Mouse (Mus musculus) layer of hippocampus, adult 8-10 months (tissue): ENCODE measurements around the gene Hmg20a. TPM values are rescaled to one million over a fixed set of nuclear protein-coding genes. Genes with fewer than 3 reads are reported as not detected.
A peak's percentile ranks its signal among the peaks of the same experiment; 100 is the strongest.

ENCODE experiments used
- DNase-seq, 2 experiments: peaks; one replicate each; pipeline ENCODE4 v3.0.0; 2022; ENCODE audit warnings: low spot score in 2 of 2
- total RNA-seq, 4 experiments: library from RNA; stranded (reverse); gene quantifications; 2 replicates each; pipeline ENCODE4 v1.2.4; 2022

Hmg20a gene
- total RNA-seq, 4 experiments from 2014 or later: 64.7 to 88.5 (median 75.6) TPM

DNA sequence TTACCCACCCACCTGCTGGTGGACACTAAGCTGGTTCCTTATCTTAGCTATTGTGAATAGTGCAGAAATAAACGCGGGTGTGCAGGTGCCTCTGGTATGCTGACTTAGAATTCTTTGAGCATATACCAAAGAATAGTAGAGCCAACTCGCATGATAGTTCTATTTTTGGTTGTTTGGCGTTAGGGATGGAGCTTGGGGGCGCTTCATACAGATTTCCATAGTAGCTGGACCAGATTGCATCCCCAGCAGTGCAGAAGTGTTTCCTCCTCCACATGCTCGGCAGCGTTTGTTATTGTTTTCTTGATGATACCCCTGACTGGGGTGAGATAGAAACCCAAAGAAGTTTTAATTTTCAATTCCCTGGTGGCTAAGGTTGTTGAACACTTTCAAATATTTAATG is 21.3 kb downstream of the Hmg20a start:
- DNase-seq: no peak

DNA sequence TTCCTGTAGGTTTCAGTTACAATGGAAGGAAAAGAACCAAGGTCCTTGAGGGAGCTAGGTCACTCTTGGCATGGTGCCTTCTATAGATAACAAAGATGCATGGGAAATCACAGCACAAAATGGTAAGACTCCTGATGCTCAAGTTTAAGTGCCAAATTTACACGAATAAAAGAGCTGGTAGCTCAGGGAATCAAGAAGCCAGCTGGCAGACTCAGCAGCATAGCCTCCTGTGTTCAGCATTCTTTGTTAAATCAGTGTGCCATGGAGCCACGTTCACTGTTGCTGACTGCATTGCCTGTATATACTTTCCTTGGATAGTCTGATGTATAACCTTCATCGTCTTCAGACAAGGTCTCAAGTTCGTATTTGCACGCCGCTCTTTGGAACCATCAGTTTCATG is 33.2 kb downstream of the Hmg20a start:
- DNase-seq: peak in 1 of 2 experiments; percentile 16

DNA sequence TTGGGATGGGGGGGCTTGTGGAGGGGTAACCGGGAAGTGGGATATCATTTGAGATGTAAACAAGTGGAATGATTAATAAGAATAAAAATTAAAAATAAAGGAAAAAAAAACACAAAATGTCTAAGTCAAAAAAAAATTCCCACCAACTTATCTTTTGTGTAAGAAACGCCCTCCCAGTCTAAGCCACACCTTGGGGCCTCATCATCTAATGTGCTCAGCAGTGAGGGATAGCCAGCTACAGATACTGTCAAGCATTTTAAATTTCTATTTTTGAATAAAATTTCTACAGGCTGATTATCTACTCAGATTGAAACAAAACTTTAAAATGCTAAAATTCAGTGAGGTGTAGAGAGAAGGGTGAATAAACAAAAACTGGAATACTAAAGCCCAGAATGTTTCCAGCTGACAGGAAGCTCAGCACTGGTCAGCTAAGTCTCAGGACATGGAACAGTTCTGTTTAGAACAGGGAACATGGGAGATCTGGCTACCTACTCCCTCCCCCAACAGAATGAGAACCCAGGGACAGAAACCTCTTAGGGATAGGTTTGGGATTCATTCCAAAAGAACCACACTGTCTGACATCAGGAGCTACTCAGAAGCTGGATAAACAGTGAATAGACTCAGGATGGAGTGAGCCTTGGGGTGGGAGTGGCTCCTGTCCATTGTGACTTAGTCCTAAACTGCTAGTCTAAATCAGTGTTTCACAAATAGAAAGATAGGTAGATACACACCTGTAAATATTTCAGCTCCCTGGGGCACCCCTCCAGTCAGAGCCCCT is 34.8 kb downstream of the Hmg20a start:
- DNase-seq: no peak

DNA sequence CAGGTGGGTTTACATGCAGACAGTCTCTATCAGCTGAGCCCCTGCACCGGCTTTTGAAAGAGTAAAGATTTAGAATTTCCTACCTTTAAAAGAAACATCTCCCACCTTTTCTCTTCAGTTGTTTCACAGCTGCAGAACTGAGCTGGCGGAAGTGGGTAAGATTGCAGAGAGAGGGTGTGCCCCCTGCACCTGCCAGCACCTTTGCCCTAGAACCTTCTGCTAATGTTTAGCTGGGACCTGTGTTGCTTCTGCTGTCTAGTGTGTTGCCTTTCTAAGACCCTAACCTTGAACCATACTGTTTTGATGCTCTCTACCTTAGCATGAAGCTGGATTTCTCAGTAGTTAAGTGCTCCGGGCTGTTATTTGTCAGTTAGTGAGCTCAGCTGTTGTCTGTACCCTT is 38.0 kb downstream of the Hmg20a start:
- no peak for DNase-seq

DNA sequence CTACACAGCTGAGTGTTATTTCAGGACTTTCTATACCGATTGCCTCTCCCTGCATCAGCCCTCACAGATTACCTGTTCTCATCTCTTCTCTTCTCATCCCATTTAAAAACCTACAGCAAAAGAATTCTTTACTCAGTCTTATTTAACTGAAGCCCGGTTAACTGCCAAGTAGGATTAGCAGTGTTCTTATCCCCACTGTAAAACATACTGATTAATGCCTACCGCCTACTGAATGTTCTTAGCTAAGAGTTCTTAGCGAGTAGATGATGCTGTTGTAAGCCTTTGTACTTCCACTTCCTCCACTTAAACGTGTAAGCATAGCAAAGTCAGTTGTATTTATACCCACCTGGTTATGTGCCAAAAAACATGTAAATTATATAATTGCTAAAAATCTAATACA is 42.6 kb downstream of the Hmg20a start:
- DNase-seq: no peak

DNA sequence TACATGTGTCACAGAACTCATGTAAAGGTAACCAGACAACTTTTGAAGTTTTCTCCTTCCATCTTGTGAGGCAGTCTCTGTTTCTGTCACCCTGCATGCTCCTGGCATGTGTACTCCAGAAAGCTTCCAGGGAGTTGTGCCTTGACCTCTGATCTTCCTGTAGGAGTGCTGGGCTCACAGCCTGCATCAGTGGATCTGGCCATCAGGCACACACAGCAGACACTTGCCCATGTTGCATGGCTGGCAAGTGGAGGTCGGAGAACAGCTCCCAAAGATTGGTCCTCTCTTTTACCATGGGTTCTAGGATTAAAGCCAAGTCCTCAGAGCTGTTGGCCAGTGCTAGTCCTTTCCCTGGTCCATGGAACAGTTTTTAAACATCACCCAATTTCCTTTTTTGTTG is 44.2 kb downstream of the Hmg20a start:
- no peak for DNase-seq

DNA sequence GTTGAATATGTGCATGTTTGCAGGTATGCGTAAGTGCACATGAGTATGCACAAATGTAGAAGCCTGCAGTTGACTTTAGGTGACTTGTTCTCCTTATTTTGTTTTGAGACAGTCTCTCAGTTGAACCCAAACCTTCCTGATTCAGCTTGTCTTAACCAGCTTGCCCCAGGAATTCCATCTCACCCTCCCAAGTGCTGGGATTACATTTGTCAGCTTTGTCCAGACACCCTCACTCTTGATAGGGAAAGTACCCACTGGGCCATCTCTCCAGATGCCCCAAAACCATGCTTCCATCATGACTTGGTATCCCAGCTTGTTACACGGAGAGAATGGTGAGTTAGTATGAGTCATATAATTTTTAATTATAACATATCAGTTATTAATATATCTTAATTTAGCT is 44.6 kb downstream of the Hmg20a start:
- no peak for DNase-seq

DNA sequence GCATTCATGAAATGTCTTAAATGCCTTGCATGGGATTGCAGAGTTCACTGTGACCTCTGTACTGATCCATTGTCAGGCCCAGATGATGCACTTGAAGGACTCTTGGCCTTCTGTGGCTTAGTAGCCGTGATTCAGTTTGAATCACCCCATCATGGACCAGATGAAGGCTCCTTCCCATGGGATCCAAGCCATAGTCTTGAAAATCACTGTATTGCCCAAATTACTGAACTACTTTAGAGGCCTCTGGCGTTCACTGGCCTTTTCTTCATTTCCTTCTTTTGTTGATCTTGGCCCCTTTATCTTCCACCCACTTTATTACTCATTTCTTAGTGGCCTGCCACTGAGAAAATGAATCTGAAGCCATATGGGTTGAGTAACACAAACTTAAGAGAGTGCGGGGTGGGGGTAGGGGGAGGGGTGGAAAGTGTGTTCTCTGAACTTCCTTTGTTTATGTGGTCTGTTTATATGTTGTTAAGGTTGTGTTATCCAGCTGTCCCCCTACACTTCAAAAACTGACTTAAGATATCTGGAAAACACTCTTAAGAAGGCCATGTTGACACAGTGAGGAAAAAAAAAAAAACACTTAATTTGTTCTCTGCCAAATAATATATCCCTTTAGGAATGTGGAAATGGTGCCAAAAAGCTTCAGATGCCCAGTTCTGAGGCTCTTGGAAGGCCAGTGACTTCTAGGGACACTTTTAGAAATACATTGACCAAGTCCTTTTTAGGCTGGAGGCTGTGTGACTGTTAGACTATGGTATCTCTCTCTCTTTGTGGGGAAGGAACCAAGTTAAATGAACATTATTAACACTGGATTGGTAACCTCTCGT is 45.5 kb downstream of the Hmg20a start:
- no peak for DNase-seq

DNA sequence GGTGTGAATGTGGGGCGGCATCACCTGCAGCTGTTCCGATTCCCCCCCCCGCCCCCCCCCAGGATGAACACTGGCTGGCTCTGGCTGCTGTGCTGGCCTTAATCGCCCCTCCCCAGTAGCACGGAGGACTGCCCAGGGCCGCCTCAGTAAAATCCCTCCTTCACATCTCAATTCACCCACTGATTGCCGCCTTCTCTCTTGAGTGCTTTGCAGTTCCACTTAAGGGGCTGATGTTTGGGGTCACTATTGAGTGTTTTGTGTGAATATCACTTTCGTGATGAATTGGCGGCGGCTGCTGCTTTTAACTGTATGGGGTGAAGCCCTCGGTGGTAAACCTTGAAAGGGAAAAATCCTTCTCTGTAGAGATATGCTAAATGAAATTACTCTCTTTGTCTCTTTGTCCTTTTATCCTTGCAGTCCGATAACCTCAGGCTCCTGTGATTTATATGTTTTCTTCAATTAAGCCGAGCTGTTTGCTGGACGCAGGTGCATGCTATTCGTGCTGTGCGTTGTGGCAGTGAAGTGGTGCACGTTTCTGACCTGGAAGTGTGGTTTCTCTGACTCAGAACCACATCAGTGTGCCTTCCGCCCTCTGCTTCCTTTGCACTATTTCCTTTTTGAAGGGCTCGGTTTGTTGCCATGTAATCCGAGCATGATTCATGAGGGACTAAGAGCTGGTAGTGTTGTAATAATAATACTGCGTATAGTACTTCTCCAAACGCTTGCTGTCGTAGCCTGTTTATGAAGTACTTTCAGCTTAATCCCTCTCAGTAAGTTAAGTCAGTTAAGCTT is 46.6 kb downstream of the Hmg20a start:
- no peak for DNase-seq

DNA sequence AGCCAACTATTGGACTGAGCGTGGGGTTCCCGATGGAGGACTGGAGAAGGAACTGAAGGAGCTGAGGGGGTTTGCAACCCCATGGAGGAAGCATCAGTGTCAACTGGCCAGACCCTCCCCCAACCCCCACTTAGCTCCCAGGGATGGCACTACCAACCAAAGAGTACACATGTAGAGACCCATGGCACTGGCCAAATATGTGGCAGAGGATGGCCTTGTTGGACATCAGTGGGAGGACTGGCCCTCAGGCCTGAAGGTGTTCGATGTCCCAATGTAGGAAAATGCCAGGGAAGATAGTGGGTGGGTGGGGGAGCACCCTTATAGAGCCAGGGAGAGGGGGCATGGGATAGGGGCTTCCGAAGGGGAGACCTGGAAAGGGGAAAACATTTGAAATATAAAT is 47.8 kb downstream of the Hmg20a start:
- no peak for DNase-seq

DNA sequence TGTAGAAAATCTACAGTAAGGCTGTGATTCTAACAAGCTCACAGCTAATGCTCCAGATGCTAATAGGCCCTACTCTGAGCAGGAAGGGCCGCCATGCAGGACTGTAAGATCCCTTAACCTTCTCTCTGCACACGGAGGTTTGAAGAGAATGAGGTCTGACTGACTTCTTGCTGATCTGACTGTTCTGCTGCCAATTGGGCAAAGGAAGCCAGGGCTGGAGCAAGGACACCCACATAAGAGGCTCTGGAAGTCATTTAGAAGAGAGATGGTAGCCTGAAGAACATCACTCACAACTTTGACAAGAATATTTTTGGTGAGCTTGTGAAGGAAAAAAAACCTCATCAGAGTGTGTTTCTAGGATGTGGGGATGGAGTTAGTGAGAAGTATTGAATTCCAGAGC is 51.2 kb downstream of the Hmg20a start:
- DNase-seq: no peak

DNA sequence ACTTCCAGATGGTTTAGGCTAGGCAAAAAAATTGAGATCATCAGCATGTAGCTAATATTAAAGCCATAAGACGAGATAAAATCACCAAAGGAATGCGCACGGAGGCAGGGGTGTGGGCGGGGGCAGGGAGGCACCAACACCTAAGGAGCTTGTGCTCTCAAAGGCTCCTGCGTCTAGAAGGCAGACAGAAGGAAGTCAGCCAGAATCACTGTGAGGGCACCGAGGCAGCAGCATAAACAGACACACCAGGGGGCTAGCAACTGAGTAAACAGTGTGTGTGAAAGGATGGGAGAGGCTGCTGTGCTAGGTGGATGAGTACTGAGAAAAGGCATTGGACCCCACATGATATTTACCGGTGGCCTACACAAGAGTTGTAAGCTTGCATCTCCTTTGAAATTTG is 51.9 kb downstream of the Hmg20a start:
- no peak for DNase-seq

DNA sequence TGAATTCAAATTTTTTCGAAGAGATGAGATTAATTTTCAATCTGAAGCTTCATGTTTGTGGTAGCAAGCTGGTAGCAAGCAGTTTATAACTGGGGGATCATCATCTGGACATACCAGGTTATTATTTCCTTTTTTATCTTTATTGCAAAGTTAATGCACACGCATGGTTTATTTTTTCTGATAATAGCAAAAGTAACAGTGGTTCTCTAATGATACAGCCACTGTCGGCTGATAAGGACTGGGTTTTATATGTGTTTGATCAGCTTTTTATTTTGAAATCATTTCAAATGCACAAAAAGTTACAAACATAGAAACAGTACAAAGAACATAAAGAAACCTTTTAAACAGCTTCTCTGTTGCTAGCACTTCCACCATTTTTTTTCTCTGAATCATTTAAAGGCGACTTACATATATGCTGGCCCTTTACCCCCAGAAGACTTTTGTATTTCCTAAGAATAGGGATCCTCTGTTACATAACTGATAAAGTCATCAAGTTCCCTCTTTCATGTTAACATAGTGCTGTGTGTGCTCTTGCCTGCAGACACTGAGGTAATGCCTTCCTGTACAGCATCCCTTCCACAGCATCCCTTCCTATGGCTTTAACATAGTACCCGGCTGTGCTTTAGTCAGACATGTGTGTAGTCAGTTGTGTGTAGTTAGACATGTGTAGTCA is 60.7 kb downstream of the Hmg20a start:
- no peak for DNase-seq

DNA sequence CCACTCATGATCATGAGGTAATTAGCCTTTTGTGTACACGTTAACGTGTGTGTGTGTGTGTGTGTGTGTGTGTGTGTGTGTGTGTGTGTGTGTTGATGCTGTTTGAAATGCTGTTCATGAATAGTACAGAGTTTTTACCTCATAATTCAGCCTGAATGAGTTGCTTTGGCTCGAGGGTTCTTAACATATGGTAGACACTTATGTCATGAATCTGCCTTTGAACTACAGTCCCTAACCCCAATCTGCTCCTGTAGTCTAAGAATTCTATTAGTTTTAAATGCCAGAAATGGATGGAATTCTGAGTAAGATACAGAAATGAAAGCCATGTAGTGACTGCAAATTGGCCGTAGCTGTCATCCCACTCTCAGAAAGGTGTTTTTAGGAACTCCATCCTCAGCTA is 64.2 kb downstream of the Hmg20a start:
- no peak for DNase-seq

DNA sequence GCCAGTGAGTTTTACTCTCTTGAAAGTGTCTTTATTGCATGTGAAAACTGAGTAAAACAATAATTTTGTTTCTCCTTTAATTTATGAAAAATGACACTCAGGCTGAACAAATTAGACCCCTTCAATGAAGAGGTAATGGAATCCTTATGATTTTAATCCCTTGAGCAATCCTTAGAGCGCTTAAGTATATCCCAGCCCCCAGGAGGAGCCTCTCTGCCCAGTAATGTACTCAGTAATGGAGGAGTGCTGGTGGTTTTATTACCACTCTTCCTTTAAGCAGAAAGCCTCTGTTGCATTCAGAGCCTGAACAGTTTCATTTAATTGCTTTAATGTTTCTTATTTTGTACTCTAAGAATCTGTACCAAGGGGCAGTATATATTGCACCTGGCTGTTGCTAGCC is 67.0 kb downstream of the Hmg20a start:
- no peak for DNase-seq

DNA sequence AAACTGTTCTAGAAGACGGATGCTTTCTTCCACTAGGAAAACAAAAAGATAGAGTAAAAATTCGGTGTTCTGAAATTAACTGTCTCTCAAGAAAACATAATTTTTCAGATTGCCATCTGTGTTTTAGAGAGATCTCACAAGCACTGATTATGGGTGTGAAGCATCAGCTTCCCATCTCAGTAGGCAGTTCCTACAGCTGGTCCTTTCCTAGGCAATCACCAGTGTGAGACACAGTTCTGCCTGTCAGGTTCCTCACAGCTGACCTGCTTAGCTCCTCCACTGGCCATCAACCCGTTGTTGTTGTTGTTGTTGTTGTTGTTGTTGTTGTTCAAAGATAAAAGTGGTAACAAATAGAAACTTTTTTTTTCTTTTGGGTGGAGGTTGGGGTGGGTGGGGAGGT is 67.7 kb downstream of the Hmg20a start:
- no peak for DNase-seq

DNA sequence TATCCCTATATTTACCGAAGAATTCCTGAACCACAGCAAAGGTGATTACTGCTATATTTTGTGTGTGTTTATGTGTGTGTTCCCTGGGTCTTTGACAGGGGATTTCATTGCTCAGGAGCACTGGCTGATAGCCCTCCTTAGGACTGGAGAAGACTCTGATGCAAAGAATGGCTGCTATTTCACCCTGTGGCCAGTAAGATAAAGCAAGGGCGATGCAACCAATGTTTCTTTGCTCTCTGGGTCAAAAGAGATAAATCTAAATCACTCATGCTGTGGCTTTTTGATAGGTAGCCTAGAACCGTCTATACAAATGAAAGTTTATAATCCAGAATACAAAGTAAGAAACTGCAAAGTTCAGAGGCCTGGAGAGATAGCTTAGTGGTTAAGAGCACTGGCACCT is 69.2 kb downstream of the Hmg20a start:
- DNase-seq: no peak

DNA sequence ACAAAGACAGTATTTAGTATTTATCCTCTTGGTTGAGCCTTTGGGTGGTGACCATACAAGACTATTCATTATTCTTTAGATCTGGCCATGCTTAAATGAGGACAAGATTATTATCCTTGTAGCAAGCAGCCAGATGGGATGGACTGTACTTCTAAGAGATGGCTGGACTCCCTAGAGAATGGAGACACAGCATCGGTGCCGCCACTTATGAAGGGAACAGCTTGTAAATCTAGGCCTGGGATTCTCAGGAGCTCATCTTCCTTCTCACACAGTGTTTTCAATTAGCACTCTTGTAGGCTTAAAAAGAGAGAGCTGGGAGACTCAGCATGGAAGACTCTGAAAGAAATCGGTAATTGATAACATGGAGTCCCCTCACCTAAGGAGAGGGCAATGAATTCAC is 74.0 kb downstream of the Hmg20a start:
- DNase-seq: no peak

DNA sequence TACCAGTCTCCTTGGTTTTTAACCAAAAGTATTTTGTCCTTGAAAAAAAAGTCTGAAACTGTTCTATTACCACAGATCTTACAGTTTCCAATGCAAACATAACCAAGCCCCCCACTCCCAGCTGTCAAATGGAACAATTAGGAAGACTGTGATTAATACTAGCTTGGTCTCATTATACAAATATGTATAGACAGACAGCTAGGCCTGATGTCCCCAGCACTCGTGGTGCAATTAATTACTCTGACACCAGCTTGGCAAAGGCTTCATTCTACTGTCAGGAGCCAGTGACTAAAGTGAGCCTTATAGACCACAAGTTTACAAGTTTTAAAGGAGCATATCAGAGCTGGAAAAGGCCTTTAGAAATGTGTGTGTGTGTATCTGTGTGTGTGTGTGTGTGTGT is 74.5 kb downstream of the Hmg20a start:
- DNase-seq: no peak

DNA sequence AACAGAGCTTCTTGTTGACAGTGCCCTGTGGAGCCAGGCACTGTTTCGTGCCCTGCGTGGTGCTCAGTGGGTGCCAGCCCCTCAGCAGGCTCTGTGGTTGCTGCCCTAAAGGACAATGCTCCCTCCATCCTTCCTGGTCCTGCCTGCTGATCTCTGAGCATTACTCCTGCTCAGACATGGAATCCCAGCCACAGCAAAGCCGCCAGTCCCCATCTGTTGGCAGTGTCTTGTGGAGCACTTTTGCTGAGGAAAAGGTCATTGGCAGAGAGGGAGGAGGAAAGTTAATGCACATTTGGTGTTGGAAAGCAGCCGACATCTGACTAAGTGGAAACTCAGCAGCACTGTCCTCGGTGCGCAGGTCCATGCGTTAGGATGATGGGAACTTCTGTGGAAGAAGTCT is 76.7 kb downstream of the Hmg20a start:
- no peak for DNase-seq

DNA sequence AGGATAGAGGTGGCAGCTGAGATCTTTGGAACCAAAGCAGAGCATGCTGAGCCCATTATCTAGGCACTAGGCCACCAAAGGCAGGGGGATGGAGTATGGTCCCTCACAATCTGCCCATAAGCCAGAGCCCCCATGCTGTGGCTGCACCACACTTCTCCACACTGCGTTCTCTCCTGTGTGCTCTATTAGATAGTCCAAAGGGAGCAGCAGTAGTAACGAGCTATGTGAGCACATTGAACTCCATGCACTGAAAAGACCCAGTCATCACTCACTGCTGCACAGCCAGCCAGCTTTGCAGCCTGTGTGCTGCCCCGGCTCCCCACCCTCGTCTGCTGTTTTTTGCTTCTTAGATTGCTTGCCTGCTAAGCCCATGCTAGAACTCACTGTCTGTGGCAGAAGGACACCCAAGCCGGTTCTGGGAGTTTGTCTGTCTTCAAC is 77.4 kb downstream of the Hmg20a start:
- no peak for DNase-seq

DNA sequence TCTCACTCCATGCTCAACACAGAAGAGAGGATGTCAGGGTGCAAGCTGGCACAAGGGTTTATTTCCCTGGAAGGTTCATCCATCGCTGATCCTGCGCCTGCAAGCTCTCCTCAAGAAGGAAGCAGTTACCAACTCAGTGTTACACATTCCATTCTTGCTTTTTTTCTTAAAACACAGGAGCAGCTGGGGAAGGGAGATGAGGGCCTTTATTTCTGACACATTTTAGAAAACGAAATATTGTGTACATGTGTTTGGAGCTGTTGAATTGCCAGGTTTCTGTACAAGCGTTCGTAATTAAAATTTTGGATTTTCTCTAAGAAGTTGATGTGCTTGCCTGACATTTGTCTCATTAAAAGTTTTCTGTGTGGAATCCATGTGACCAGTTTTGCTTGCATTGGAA is 78.2 kb downstream of the Hmg20a start:
- no peak for DNase-seq
